Mouse (Mus musculus) CH12.LX (cell line): ENCODE data around the gene Slc22a13. TPM values are rescaled to one million over a fixed set of nuclear protein-coding genes. Genes with fewer than 3 reads are reported as not detected.

Source experiments
- DNase-seq: peaks from one replicate; pipeline ENCODE4 v3.0.0-alpha.2; 2013; ENCODE audit errors: extremely low read depth
- H3K27ac ChIP-seq: 2 replicates; pipeline ENCODE4 v1.5.1; 2012; ENCODE audit warnings: low read depth, mild to moderate bottlenecking, control low read depth, moderate library complexity; ENCODE audit not compliant: insufficient read depth
- H3K27me3 ChIP-seq: replicated peaks from 2 replicates; pipeline ENCODE3; 2012; ENCODE audit warnings: inconsistent platforms
- H3K36me3 ChIP-seq, 2 experiments: replicated peaks in 1 of 2; 2 replicates each; pipeline versions ENCODE3 to v1.6.1; 2012; ENCODE audit warnings: inconsistent platforms in 1 of 2, low read length in 1 of 2, mild to moderate bottlenecking in 1 of 2, mixed read lengths in 1 of 2, moderate library complexity in 1 of 2; ENCODE audit not compliant: control insufficient read depth in 1 of 2, insufficient read depth in 1 of 2
- H3K4me1 ChIP-seq, 2 experiments: 2 replicates each; pipeline ENCODE4 v1.6.1; 2012; ENCODE audit warnings: inconsistent platforms in 1 of 2, moderate library complexity in 1 of 2; ENCODE audit not compliant: insufficient read depth in 2 of 2, control insufficient read depth in 1 of 2
- H3K4me2 ChIP-seq: 2 replicates; pipeline ENCODE4 v1.6.1; 2012; ENCODE audit warnings: low read depth, mild to moderate bottlenecking, control low read depth; ENCODE audit not compliant: poor library complexity, insufficient read depth, severe bottlenecking
- H3K4me3 ChIP-seq, 3 experiments: fragments of 150-350 bp in 1 of 3; sonication (generic) in 1 of 3; replicated peaks in 1 of 3; 2 replicates each; pipeline versions ENCODE3 to v1.5.1; 2011 to 2012; ENCODE audit warnings: low read depth in 2 of 3, low read length in 2 of 3, mild to moderate bottlenecking in 2 of 3, moderate library complexity in 2 of 3, control low read depth in 1 of 3, improper control_type of control experiment in 1 of 3, inconsistent platforms in 1 of 3, mixed read lengths in 1 of 3; ENCODE audit not compliant: poor library complexity in 1 of 3
- H3K79me2 ChIP-seq: replicated peaks from 2 replicates; pipeline ENCODE4 v1.6.1; 2012; ENCODE audit warnings: mild to moderate bottlenecking, moderate library complexity; ENCODE audit not compliant: control insufficient read depth, poor library complexity, insufficient read depth, severe bottlenecking; ENCODE audit errors: extremely low read depth
- H3K9ac ChIP-seq: 2 replicates; pipeline ENCODE4 v1.6.1; 2012; ENCODE audit warnings: low read depth, mild to moderate bottlenecking, control low read depth, moderate library complexity; ENCODE audit not compliant: insufficient read depth
- H3K9me3 ChIP-seq: replicated peaks from 2 replicates; pipeline ENCODE3; 2012; ENCODE audit warnings: low read length, inconsistent platforms, mixed read lengths
- CHD2 ChIP-seq: IDR thresholded peaks from 2 replicates; pipeline ENCODE4 v1.6.1; 2011; ENCODE audit warnings: low read length, improper control_type of control experiment
- CTCF ChIP-seq, 2 experiments: IDR thresholded peaks in 1 of 2; conservative IDR thresholded peaks in 1 of 2; 2 replicates each; pipeline ENCODE4 v1.5.1; 2011 to 2012; ENCODE audit warnings: low read depth in 2 of 2, low read length in 2 of 2, improper control_type of control experiment in 1 of 2, inconsistent platforms in 1 of 2, mild to moderate bottlenecking in 1 of 2, moderate library complexity in 1 of 2
- ELF1 ChIP-seq: IDR thresholded peaks from 2 replicates; pipeline ENCODE4 v1.6.1; 2014; ENCODE audit warnings: low read depth, mild to moderate bottlenecking, inconsistent platforms, low read length, improper control_type of control experiment
- ETS1 ChIP-seq: conservative IDR thresholded peaks from 2 replicates; pipeline ENCODE4 v1.6.1; 2012; ENCODE audit warnings: low read depth, mild to moderate bottlenecking, inconsistent platforms, low read length, improper control_type of control experiment, moderate library complexity
- HCFC1 ChIP-seq: IDR thresholded peaks from 2 replicates; pipeline ENCODE4 v1.6.1; 2012; ENCODE audit warnings: low read depth, mild to moderate bottlenecking, inconsistent platforms, low read length, improper control_type of control experiment
- KAT2A ChIP-seq: IDR thresholded peaks from 2 replicates; pipeline ENCODE4 v1.6.1; 2012; ENCODE audit warnings: low read length, improper control_type of control experiment, inconsistent platforms; ENCODE audit not compliant: insufficient replicate concordance
- MAX ChIP-seq: IDR thresholded peaks from 2 replicates; pipeline ENCODE4 v1.6.1; 2011; ENCODE audit warnings: low read length, improper control_type of control experiment
- PAX5 ChIP-seq: IDR thresholded peaks from 2 replicates; pipeline ENCODE4 v1.6.1; 2012; ENCODE audit warnings: low read length, inconsistent platforms, mixed read lengths
- RAD21 ChIP-seq: IDR thresholded peaks from 2 replicates; pipeline ENCODE4 v1.6.1; 2011; ENCODE audit warnings: low read depth, mild to moderate bottlenecking, low read length, improper control_type of control experiment, moderate library complexity
- RCOR1 ChIP-seq: conservative IDR thresholded peaks from 2 replicates; pipeline ENCODE4 v1.6.1; 2012; ENCODE audit warnings: low read depth, mild to moderate bottlenecking, inconsistent platforms, low read length, improper control_type of control experiment
- USF1 ChIP-seq: IDR thresholded peaks from 2 replicates; pipeline ENCODE4 v1.6.1; 2014; ENCODE audit warnings: low read depth, mild to moderate bottlenecking, inconsistent platforms, low read length, improper control_type of control experiment
- USF2 ChIP-seq: conservative IDR thresholded peaks from 2 replicates; pipeline ENCODE4 v1.6.1; 2011; ENCODE audit warnings: low read depth, low read length, improper control_type of control experiment
- ZC3H11A ChIP-seq: IDR thresholded peaks from 2 replicates; pipeline ENCODE4 v1.6.1; 2012; ENCODE audit warnings: low read depth, mild to moderate bottlenecking, inconsistent platforms, low read length, improper control_type of control experiment
- ZKSCAN1 ChIP-seq: IDR thresholded peaks from 2 replicates; pipeline ENCODE4 v1.6.1; 2012; ENCODE audit warnings: low read depth, inconsistent platforms, low read length, improper control_type of control experiment, borderline replicate concordance
- dilution Hi-C: fragments of 300-500 bp; cut with MboI; formaldehyde crosslinking; loops from 2 replicates; pipeline ENCODE4 v1.14.3; 2020; ENCODE audit warnings: low sequenced_read_pairs; ENCODE audit not compliant: extremely low pct_unique_long_range_greater_than_20kb, extremely low pct_ligation_motif_present
- in situ Hi-C: fragments of 300-500 bp; cut with MboI; formaldehyde crosslinking; loops from 3 replicates; pipeline ENCODE4 v1.14.3; 2019; ENCODE audit warnings: low sequenced_read_pairs, low pct_ligation_motif_present, low pct_unique_long_range_greater_than_20kb, mixed read lengths
- polyA plus RNA-seq: library from polyadenylated mRNA; unstranded; fragments of >175 nt; gene quantifications from 2 replicates; pipeline ENCODE4 v1.2.1, GENCODE M21; 2012; ENCODE audit warnings: low read depth; ENCODE audit not compliant: insufficient read length
- total RNA-seq, 2 experiments: library from RNA; depleted of rRNA; stranded (reverse); fragments of 300-350 nt in 1 of 2; fragments of >200 nt in 1 of 2; gene quantifications; 2 replicates each; pipeline ENCODE4 v1.2.3; 2012 to 2014

The Slc22a13 gene
- total and polyA plus RNA-seq, 3 experiments = not detected

GRCm38 (mm10) chr9:119231552-119231951 is 22.7 kb upstream of the Slc22a13 start:
- DNase-seq = no peak
- no peaks in the 10 kb centered on the region for H3K27me3 ChIP-seq
- in situ Hi-C loops (no loop called here), dilution Hi-C loops (no loop called here)
- no peak overlapping the region for H3K4me3 ChIP-seq
- no peaks in the 10 kb centered on the region for H3K4me1 ChIP-seq
- H3K36me3 ChIP-seq = no peaks in the 10 kb centered on the region
- no peak overlapping the region for H3K9ac ChIP-seq
- no peak overlapping the region for H3K4me2 ChIP-seq
- H3K9me3 ChIP-seq = no peaks in the 10 kb centered on the region
- no peak overlapping the region for H3K27ac ChIP-seq
- TF ChIP-seq CTCF (conservative IDR thresholded peaks at IDR 0.05 in 1 of 2, IDR thresholded peaks at IDR 0.05 in 1 of 2; ENCODE audit: low read depth in 2 of 2, low read length in 2 of 2) = no peak
- TF ChIP-seq ZC3H11A = no peak
- TF ChIP-seq RAD21 = no peak
- TF ChIP-seq ELF1 = no peak
- TF ChIP-seq ETS1 = no peak
- TF ChIP-seq PAX5 = no peak
- TF ChIP-seq MAX = no peak
- no peak for TF ChIP-seq USF2
- no peak for TF ChIP-seq HCFC1
- no peak for TF ChIP-seq RCOR1
- H3K79me2 ChIP-seq = no peaks in the 10 kb centered on the region

DNA sequence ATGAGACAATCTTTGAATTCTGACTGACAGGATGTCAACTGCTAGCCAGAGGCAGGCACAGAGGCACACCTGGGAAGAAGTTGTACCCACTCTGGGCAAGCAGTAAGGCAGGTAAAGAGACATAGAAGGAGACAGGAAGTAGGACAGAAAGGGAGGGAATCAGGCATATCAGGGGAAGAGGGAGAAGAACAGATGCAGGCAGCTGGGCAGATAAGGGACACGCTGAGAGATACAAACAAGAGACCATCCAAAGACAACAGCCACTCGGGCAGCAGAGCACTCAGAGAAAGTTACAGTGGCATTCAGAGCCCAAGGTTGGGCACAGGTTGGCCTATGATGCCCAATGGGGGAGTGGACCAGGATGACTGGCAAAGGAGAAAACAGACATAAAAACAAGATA is 21.9 kb upstream of the Slc22a13 start:
- Histone ChIP-seq H3K79me2 (no peaks in the 10 kb centered on the region), H3K36me3 (no peaks in the 10 kb centered on the region), H3K27me3 (no peaks in the 10 kb centered on the region), H3K4me3 (no peak overlapping the region), H3K27ac (no peak overlapping the region), H3K4me2 (no peak overlapping the region), H3K9ac (no peak overlapping the region), H3K9me3 (no peaks in the 10 kb centered on the region), H3K4me1 (no peaks in the 10 kb centered on the region)
- in situ Hi-C loops (no loop called here), dilution Hi-C loops (no loop called here)
- TF ChIP-seq CHD2 (no peak), ZKSCAN1 (no peak), KAT2A (no peak), PAX5 (no peak), MAX (no peak)
- no peak for DNase-seq

DNA sequence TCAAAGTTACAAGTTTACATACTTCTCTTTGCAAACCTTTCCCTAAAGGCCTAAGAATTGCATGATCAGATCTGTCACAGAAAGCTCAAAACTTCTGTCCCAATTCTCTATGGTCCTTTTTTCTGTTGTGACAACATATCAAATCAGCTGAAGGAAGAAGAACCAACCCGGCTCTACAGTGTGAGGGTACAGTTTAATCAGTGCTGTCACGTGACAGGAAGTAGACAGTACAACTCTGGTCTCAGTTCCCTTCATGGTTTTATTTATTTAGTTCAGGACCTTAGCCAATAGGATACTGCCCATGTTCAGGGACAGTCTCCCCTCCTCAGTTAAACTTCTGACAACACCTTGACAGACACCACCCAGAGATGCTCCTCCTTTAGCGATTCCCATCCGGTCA is 11.4 kb upstream of the Slc22a13 start:
- Histone ChIP-seq H3K36me3 (no peaks in the 10 kb centered on the region), H3K4me1 (peaks cover 0 to 6% of the 10 kb centered on the region in 2 experiments; a peak in 2 of 4 replicates), H3K4me2 (no peak overlapping the region), H3K4me3 (no peak overlapping the region), H3K27me3 (no peaks in the 10 kb centered on the region), H3K9ac (no peak overlapping the region), H3K9me3 (peaks cover 2% of the 10 kb centered on the region), H3K79me2 (no peaks in the 10 kb centered on the region), H3K27ac (no peak overlapping the region)
- peak; percentile 3 for DNase-seq
- TF ChIP-seq RAD21 (no peak), USF1 (peak; percentile 7; the same call in 1 of the 2 replicates)
- dilution Hi-C loops = no loop called here
- in situ Hi-C loops = no loop called here
